Mouse (Mus musculus): Measurements from ENCODE around the gene Trim8.

- TF ChIP-seq POLR2A (IDR thresholded peaks at IDR 0.05; ENCODE audit: low read depth, low read length): no peak
- no peak for TF ChIP-seq CTCF (IDR thresholded peaks at IDR 0.05; ENCODE audit: borderline replicate concordance, insufficient read depth, low read length)
Observed at GRCm38 (mm10) chr19:46524152-46524544, 22.6 kb downstream of the Trim8 start.
